Mouse (Mus musculus) lung, embryonic 16.5 days (tissue): ENCODE data around the gene Gm49661. TPM values are rescaled to one million over a fixed set of nuclear protein-coding genes. Genes with fewer than 3 reads are reported as not detected.

Source experiments
- ATAC-seq: fragments of 200-750 bp; cut with Nextera tagmentation; 2 replicates; pipeline ENCODE4 v1.8.0; 2017; ENCODE audit warnings: low read depth, mild to moderate bottlenecking, moderate library complexity
- H3K27ac ChIP-seq: fragments of 300-500 bp; sonication (generic); 2 replicates; pipeline ENCODE4 v1.5.1; 2014; ENCODE audit warnings: mild to moderate bottlenecking, control low read depth, low read length
- H3K27me3 ChIP-seq: fragments of 300-500 bp; sonication (generic); 2 replicates; pipeline ENCODE4 v1.6.1; 2014; ENCODE audit warnings: low read depth, low read length, mixed read lengths; ENCODE audit not compliant: control insufficient read depth, insufficient read depth
- H3K36me3 ChIP-seq: fragments of 300-500 bp; sonication (generic); 2 replicates; pipeline ENCODE4 v1.6.1; 2014; ENCODE audit warnings: low read length; ENCODE audit not compliant: control insufficient read depth, insufficient read depth
- H3K4me1 ChIP-seq: fragments of 300-500 bp; sonication (generic); replicated peaks from 2 replicates; pipeline ENCODE4 v1.6.1; 2014; ENCODE audit warnings: low read length, mixed read lengths; ENCODE audit not compliant: control insufficient read depth, insufficient read depth
- H3K4me2 ChIP-seq: fragments of 300-500 bp; sonication (generic); 2 replicates; pipeline ENCODE4 v1.6.1; 2014; ENCODE audit warnings: low read depth, low read length, control low read depth
- H3K4me3 ChIP-seq: fragments of 300-500 bp; sonication (generic); 2 replicates; pipeline ENCODE4 v1.5.1; 2014; ENCODE audit warnings: mild to moderate bottlenecking, low read length, control low read depth
- H3K9ac ChIP-seq: fragments of 300-500 bp; sonication (generic); 2 replicates; pipeline ENCODE4 v1.6.1; 2014; ENCODE audit warnings: low read length, control low read depth
- H3K9me3 ChIP-seq: fragments of 300-500 bp; sonication (generic); 2 replicates; pipeline ENCODE4 v1.6.1; 2016; ENCODE audit warnings: low read length; ENCODE audit not compliant: control insufficient read depth
- WGBS: fragments of 180-500 bp; shearing (Covaris S2); extraction: QIAGEN DNeasy Blood & Tissue Kit; methylation state at CpG from one replicate; pipeline ENCODE4 v1.1.7; 2014; 5-methylcytosine and 5-hydroxymethylcytosine counted together
- polyA plus RNA-seq: library from polyadenylated mRNA; unstranded; fragments of >200 nt; fragmentation: Nextera tagmentation; extraction: Ambion mirVana; gene quantifications from 2 replicates; pipeline ENCODE4 v1.2.1, GENCODE M21; 2015

Gene Gm49661
- polyA plus RNA-seq, 1 experiment from 2014 or later, result not detected

- Histone ChIP-seq H3K27me3 (no peaks in the 10 kb centered on the region), H3K4me2 (peak overlapping the region; percentile 93), H3K36me3 (no peaks in the 10 kb centered on the region), H3K27ac (peak overlapping the region; percentile 96), H3K9ac (peak overlapping the region; percentile 69), H3K9me3 (no peaks in the 10 kb centered on the region), H3K4me3 (peak overlapping the region; percentile 45), H3K4me1 (peaks cover 78% of the 10 kb centered on the region)
- WGBS, result 2% methylated on average over 37 of the region's 42 CpGs
- ATAC-seq, result peak; percentile 62
These were observed 10.6 kb upstream of the Gm49661 start for GRCm38 (mm10) chr8:84979599-84980421.

GRCm38 (mm10) chr8:84978248-84978940, 9.2 kb upstream of the Gm49661 start, which contains the start of gene Junb:
TSS of gene Junb (minus strand) at chr8:84978718.
- no peaks in the 10 kb centered on the region for H3K9me3 ChIP-seq
- H3K4me3 ChIP-seq, result peak within 1 kb of the TSS; percentile 70
- ATAC-seq, result peak; percentile 65
- H3K36me3 ChIP-seq, result 0 out of 2 replicates have a peak, but pooled peaks cover 5% of the 10 kb centered on the region
- peak within 1 kb of the TSS; percentile 96 for H3K27ac ChIP-seq
- H3K9ac ChIP-seq, result peak within 1 kb of the TSS; percentile 75
- WGBS, result under 1% methylated on average over 62 of the region's 63 CpGs
- peak within 1 kb of the TSS; percentile 93 for H3K4me2 ChIP-seq
- H3K4me1 ChIP-seq, result peaks cover 71% of the 10 kb centered on the region
- no peaks in the 10 kb centered on the region for H3K27me3 ChIP-seq

- WGBS, result under 1% methylated on average over 69 of the region's 70 CpGs
- peak overlapping the region; percentile 96 for H3K27ac ChIP-seq
- no peaks in the 10 kb centered on the region for H3K27me3 ChIP-seq
- peak overlapping the region; percentile 93 for H3K4me2 ChIP-seq
- peak overlapping the region; percentile 75 for H3K9ac ChIP-seq
- H3K36me3 ChIP-seq, result peaks cover 8% of the 10 kb centered on the region; the same call in 1 of the 2 replicates
- peaks cover 70% of the 10 kb centered on the region for H3K4me1 ChIP-seq
- no peak for ATAC-seq
- no peaks in the 10 kb centered on the region for H3K9me3 ChIP-seq
- peak overlapping the region; percentile 70 for H3K4me3 ChIP-seq
These were observed 8.4 kb upstream of the Gm49661 start for GRCm38 (mm10) chr8:84977435-84978247.

GRCm38 (mm10) chr8:84976763-84977434, 7.7 kb upstream of the Gm49661 start:
- no peaks in the 10 kb centered on the region for H3K9me3 ChIP-seq
- 1% methylated on average over 25 of the region's 25 CpGs for WGBS

GRCm38 (mm10) chr8:84976031-84976762, 7.0 kb upstream of the Gm49661 start:
- H3K36me3 ChIP-seq, result peaks cover 20% of the 10 kb centered on the region; the same call in 1 of the 2 replicates
- no peaks in the 10 kb centered on the region for H3K27me3 ChIP-seq
- H3K27ac ChIP-seq, result peak overlapping the region; percentile 96
- peak overlapping the region; percentile 70 for H3K4me3 ChIP-seq
- ATAC-seq, result peak; percentile 70
- peaks cover 56% of the 10 kb centered on the region for H3K4me1 ChIP-seq
- under 1% methylated on average over 56 of the region's 61 CpGs for WGBS
- H3K9me3 ChIP-seq, result no peaks in the 10 kb centered on the region
- H3K9ac ChIP-seq, result peak overlapping the region; percentile 75
- H3K4me2 ChIP-seq, result peak overlapping the region; percentile 93

More at GRCm38 (mm10) chr8:84976763-84977434, 7.7 kb upstream of the Gm49661 start:
- no peaks in the 10 kb centered on the region for H3K27me3 ChIP-seq
- peak overlapping the region; percentile 75 for H3K9ac ChIP-seq
- peak overlapping the region; percentile 70 for H3K4me3 ChIP-seq
- peak overlapping the region; percentile 93 for H3K4me2 ChIP-seq
- ATAC-seq, result no peak
- peaks cover 63% of the 10 kb centered on the region for H3K4me1 ChIP-seq
- peak overlapping the region; percentile 96 for H3K27ac ChIP-seq
- peaks cover 13% of the 10 kb centered on the region; the same call in 1 of the 2 replicates for H3K36me3 ChIP-seq

- no peak overlapping the region; the same call in 1 of the 2 replicates for H3K27ac ChIP-seq
- no peak for ATAC-seq
- H3K4me2 ChIP-seq, result peak overlapping the region; percentile 93
- H3K9me3 ChIP-seq, result no peaks in the 10 kb centered on the region
- no peak overlapping the region for H3K4me3 ChIP-seq
- H3K9ac ChIP-seq, result no peak overlapping the region; the same call in 1 of the 2 replicates
- no peaks in the 10 kb centered on the region for H3K27me3 ChIP-seq
- H3K4me1 ChIP-seq, result peaks cover 56% of the 10 kb centered on the region
- H3K36me3 ChIP-seq, result peaks cover 21% of the 10 kb centered on the region
- WGBS, result 33% methylated on average over 7 of the region's 7 CpGs
These were observed 6.2 kb upstream of the Gm49661 start for GRCm38 (mm10) chr8:84975434-84975833.

- peak overlapping the region; percentile 20; the same call in 1 of the 2 replicates for H3K9ac ChIP-seq
- H3K36me3 ChIP-seq, result peaks cover 21% of the 10 kb centered on the region
- ATAC-seq, result no peak
- H3K9me3 ChIP-seq, result no peaks in the 10 kb centered on the region
- no peaks in the 10 kb centered on the region for H3K27me3 ChIP-seq
- no peak overlapping the region for H3K4me2 ChIP-seq
- H3K27ac ChIP-seq, result peak overlapping the region; percentile 37; the same call in 1 of the 2 replicates
- no peak overlapping the region for H3K4me3 ChIP-seq
- H3K4me1 ChIP-seq, result peaks cover 52% of the 10 kb centered on the region
- WGBS, result 72% methylated on average over 8 of the region's 8 CpGs
These were observed 5.4 kb upstream of the Gm49661 start for GRCm38 (mm10) chr8:84974543-84975142.
